Mouse (Mus musculus) hindbrain, embryonic 13.5 days (tissue): ENCODE measurements at regions not wholly inside any gene's neighbourhood (a gene's known extent, or its start where the extent isn't known, plus 50 kb on each side); places are given as distances from the start of the nearest gene placed in this dataset.

Source experiments
- ATAC-seq: fragments of 200-750 bp; cut with Nextera tagmentation; 2 replicates; pipeline ENCODE4 v1.8.0; 2017; ENCODE audit warnings: moderate TSS enrichment; ENCODE audit not compliant: low FRiP score
- H3K27ac ChIP-seq: fragments of 300-500 bp; sonication (generic); 2 replicates; pipeline ENCODE4 v1.5.1; 2015; ENCODE audit warnings: inconsistent platforms, mild to moderate bottlenecking, moderate library complexity
- H3K27me3 ChIP-seq: fragments of 300-500 bp; sonication (generic); 2 replicates; pipeline ENCODE4 v1.6.1; 2015; ENCODE audit warnings: mild to moderate bottlenecking, inconsistent platforms
- H3K36me3 ChIP-seq: fragments of 300-500 bp; sonication (generic); 2 replicates; pipeline ENCODE4 v1.6.1; 2015; ENCODE audit warnings: mild to moderate bottlenecking, inconsistent platforms
- H3K4me1 ChIP-seq: fragments of 300-500 bp; sonication (generic); replicated peaks from 2 replicates; pipeline ENCODE4 v1.6.1; 2015; ENCODE audit warnings: inconsistent platforms
- H3K4me2 ChIP-seq: fragments of 300-500 bp; sonication (generic); 2 replicates; pipeline ENCODE4 v1.6.1; 2015; ENCODE audit warnings: inconsistent platforms, mild to moderate bottlenecking, moderate library complexity
- H3K4me3 ChIP-seq: fragments of 300-500 bp; sonication (generic); 2 replicates; pipeline ENCODE4 v1.5.1; 2015; ENCODE audit warnings: mild to moderate bottlenecking, inconsistent platforms
- H3K9ac ChIP-seq: fragments of 300-500 bp; sonication (generic); 2 replicates; pipeline ENCODE4 v1.6.1; 2015; ENCODE audit warnings: mild to moderate bottlenecking, inconsistent platforms
- H3K9me3 ChIP-seq: fragments of 300-500 bp; sonication (generic); 2 replicates; pipeline ENCODE4 v1.6.1; 2016; ENCODE audit warnings: inconsistent platforms
- WGBS: fragments of 180-500 bp; shearing (Covaris S2); methylation state at CpG from one replicate; pipeline ENCODE4 v1.1.7; 2015; 5-methylcytosine and 5-hydroxymethylcytosine counted together

DNA sequence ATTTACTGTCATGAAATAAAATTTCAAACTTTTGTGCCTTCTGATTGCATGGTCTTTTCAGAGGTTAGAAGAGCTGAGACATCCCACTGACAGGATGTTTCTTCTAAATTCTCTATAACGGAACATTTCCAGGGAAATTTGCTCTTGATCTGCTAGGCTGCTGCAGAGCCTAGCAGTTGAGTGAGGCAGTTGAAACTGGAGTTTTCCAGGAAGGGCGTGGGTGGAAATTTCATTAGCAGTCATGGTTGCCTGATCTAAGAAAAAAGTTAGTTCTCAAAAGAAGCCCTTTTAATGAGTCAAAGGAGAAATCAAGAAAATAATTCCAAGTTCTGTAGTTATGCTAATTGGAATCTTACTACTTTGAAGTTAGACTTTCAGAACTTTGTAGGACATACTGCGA is 455.7 kb upstream of the Syt1 start:
- H3K4me1 ChIP-seq: no peaks in the 10 kb centered on the region
- no peak for ATAC-seq
- no peaks in the 10 kb centered on the region for H3K27me3 ChIP-seq
- no peak overlapping the region for H3K9ac ChIP-seq
- H3K27ac ChIP-seq: no peak overlapping the region
- no peaks in the 10 kb centered on the region for H3K36me3 ChIP-seq
- H3K4me3 ChIP-seq: no peak overlapping the region
- 89% methylated on average over 3 of the region's 3 CpGs for WGBS
- H3K9me3 ChIP-seq: no peaks in the 10 kb centered on the region
- no peak overlapping the region for H3K4me2 ChIP-seq

DNA sequence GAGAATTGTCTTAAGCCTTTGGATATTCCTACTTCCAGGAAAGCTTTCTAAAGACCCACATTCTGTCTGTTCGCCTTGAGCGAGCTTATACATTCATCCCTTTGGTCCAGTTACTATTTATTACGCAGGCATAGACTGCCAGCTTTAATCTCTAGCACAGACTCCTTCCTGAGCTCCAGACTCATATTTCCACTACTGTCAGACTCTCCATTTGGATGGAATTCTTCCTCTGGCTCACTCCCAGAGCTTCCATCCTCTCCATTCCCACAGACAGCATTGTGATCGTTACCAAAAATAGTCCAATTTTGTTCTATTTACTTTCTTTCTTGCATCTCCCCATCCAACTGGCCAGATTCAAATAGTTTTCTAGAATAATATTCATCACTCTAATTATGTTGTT is 420.3 kb upstream of the Syt1 start:
- Histone ChIP-seq H3K4me1 (no peaks in the 10 kb centered on the region), H3K9me3 (no peaks in the 10 kb centered on the region), H3K9ac (no peak overlapping the region), H3K27me3 (no peaks in the 10 kb centered on the region), H3K4me2 (no peak overlapping the region), H3K27ac (no peak overlapping the region), H3K4me3 (no peak overlapping the region), H3K36me3 (no peaks in the 10 kb centered on the region)
- WGBS: 91% methylated on average over 4 of the region's 4 CpGs
- ATAC-seq: no peak

DNA sequence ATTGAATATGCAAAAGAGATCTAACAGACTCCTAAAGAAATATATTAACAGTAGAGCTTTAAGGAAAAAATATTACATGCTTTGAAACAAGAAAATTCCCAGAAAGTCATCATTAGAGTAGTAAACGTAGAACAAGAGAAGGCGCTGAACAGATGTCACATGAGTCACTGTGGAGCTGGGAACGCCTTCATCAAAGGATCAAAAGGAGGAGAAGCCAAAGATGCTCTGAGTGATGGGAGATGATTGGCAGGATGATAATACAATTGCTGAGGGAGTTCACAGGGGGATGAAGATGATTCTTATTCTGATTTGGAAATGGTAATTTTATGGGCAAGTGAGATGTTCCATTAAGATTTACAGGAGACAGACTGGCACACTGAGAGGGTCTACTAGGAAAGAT is 417.1 kb upstream of the Syt1 start:
- Histone ChIP-seq H3K9ac (no peak overlapping the region), H3K27me3 (no peaks in the 10 kb centered on the region), H3K9me3 (no peaks in the 10 kb centered on the region), H3K36me3 (no peaks in the 10 kb centered on the region), H3K4me2 (no peak overlapping the region), H3K4me1 (no peaks in the 10 kb centered on the region), H3K27ac (no peak overlapping the region), H3K4me3 (no peak overlapping the region)
- no peak for ATAC-seq
- 78% methylated on average over 3 of the region's 3 CpGs for WGBS

DNA sequence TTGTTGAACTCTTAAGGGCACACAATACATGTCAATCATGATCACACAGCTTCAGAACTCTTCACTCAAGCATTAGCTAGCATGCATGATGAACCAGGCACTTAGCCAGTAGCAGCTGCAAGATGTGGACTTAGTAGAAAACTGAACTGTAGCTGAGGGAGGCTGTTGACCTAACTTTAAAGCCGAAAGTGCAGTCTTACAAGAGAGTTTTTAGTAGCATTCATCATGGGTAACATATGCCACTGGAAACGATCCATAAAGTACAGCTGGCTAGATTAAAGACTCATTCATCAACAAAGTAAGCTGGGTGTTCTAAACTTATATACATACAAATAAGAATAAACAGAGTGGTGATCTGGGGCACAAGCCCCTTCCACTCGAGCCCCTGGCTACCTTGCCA is 396.2 kb upstream of the Syt1 start:
- no peak overlapping the region for H3K27ac ChIP-seq
- no peaks in the 10 kb centered on the region for H3K36me3 ChIP-seq
- H3K27me3 ChIP-seq: no peaks in the 10 kb centered on the region
- no peak overlapping the region for H3K9ac ChIP-seq
- no peaks in the 10 kb centered on the region for H3K9me3 ChIP-seq
- WGBS: 82% methylated on average over 3 of the region's 3 CpGs
- no peaks in the 10 kb centered on the region for H3K4me1 ChIP-seq
- ATAC-seq: no peak
- H3K4me3 ChIP-seq: no peak overlapping the region
- H3K4me2 ChIP-seq: no peak overlapping the region

DNA sequence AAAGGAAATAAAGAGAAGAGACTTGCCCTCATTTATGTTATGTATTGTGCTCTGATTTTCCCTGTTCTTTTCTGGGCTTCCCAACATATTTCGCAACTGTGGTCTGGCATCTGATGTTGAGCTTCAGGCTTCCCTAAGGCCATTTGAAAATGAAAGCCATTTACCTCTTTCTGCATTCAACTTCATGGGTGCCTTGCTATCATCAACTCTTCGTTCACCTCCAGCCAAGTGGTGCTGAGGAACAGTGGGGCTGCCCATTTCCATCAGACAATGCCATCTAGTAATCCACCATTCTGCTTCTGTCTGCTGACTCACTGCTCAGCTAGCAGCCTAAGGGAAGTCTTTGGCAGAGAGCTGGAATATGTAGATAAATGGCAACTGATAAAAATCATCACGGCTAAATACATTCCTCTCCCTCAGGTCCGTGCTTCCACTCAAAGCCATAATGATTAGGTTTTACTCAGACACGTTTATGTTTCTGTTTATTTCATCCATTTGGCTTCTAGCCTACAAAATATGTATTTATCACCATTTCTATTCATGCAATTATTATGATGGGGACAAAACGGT is 394.4 kb upstream of the Syt1 start:
- Histone ChIP-seq H3K4me2 (no peak overlapping the region), H3K9me3 (no peaks in the 10 kb centered on the region), H3K9ac (no peak overlapping the region), H3K27me3 (no peaks in the 10 kb centered on the region), H3K4me3 (no peak overlapping the region), H3K36me3 (no peaks in the 10 kb centered on the region), H3K27ac (no peak overlapping the region), H3K4me1 (no peaks in the 10 kb centered on the region)
- WGBS: 82% methylated on average over 6 of the region's 6 CpGs
- ATAC-seq: no peak

DNA sequence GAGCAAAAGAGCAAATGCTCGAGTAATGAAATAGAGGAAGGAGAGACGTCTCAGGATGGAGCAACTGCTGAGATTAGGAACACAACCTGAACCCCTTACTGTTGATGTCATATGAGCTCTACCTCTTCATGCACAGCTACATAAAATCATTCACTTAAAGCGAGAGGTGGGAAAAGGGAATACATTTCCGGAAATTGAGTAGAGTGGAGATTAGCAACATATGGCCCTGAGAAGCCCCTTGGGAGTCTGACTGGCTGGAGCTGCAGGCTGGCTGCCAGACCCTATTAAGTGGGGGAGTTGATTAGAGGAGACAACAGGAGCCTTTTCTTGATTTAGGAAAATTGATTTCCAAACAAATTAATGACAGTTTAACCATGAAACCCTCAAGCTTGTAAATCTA is 373.0 kb upstream of the Syt1 start:
- Histone ChIP-seq H3K9me3 (no peaks in the 10 kb centered on the region), H3K27me3 (no peaks in the 10 kb centered on the region), H3K4me3 (no peak overlapping the region), H3K4me2 (no peak overlapping the region), H3K36me3 (no peaks in the 10 kb centered on the region), H3K9ac (no peak overlapping the region), H3K4me1 (peaks cover 3% of the 10 kb centered on the region; the same call in 1 of the 2 replicates), H3K27ac (no peak overlapping the region)
- 61% methylated on average over 4 of the region's 4 CpGs for WGBS
- ATAC-seq: peak; percentile 73; the same call in 1 of the 2 replicates

DNA sequence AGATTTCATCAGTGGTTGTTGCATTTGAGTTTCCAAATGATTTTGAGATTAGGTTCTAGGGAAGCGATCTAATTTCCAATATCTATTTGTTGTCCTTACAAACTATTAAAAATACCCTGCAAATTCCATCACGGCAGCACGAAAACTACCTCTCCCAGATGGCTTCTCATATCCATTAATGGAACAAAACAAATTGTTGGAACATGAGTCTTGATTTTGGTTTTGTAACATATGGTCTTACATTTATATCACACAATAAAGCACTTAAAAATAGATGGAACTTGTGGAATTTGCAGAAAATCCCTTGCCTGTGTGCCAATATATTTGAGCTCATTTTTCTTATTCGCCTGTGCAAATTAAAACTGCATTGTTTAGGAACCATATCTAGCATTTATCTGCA is 368.1 kb upstream of the Syt1 start:
- WGBS: 92% methylated on average over 4 of the region's 4 CpGs
- no peaks in the 10 kb centered on the region for H3K36me3 ChIP-seq
- no peak overlapping the region for H3K27ac ChIP-seq
- no peak for ATAC-seq
- H3K9me3 ChIP-seq: no peaks in the 10 kb centered on the region
- H3K9ac ChIP-seq: no peak overlapping the region
- no peaks in the 10 kb centered on the region for H3K27me3 ChIP-seq
- peaks cover 3% of the 10 kb centered on the region; the same call in 1 of the 2 replicates for H3K4me1 ChIP-seq
- H3K4me2 ChIP-seq: no peak overlapping the region
- H3K4me3 ChIP-seq: no peak overlapping the region

DNA sequence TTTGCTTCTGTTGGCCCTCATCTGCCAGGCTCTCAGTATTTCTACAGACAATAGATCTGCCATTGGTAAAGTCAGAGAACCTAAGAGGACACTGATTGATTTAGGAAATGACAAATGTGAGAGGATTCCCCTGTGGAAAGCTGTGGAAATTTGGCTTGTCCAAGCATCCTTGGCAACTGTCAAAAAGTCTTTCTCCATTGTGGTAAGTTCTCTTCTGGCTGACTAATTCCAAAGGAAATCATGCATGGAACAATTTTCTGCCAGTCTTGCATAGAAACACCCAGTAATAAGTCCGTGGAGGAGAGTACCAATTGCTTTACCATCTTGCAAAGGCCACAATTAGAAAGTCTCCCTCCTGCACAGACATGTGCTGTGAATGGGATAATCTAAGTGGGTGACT is 349.4 kb upstream of the Syt1 start:
- WGBS: 13% methylated on average over 1 of the region's 1 CpGs
- Histone ChIP-seq H3K27ac (no peak overlapping the region), H3K4me2 (no peak overlapping the region), H3K27me3 (no peaks in the 10 kb centered on the region), H3K4me1 (no peaks in the 10 kb centered on the region; the same call in 1 of the 2 replicates), H3K9me3 (no peaks in the 10 kb centered on the region), H3K4me3 (no peak overlapping the region), H3K9ac (no peak overlapping the region), H3K36me3 (no peaks in the 10 kb centered on the region)
- ATAC-seq: peak; percentile 52; the same call in 1 of the 2 replicates

DNA sequence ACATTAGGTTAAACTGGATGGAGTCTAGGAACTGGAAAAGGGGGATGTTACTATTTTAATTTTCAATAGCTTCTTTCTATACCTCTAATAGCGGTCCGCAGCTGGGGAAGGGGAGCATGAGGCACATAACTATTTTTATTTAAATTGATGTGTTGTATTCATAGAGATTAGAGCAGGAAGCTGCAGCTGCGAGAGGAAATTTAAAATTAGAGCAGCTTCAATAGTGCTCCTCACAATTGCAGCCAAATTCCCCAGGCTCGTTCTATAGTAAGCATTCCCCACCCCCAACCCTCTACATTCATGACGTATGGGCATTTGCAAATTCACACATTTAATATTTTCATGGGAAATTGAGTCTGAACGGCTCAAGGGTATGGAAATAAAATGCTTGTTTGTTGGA is 348.0 kb upstream of the Syt1 start:
- H3K36me3 ChIP-seq: no peaks in the 10 kb centered on the region
- no peak overlapping the region for H3K27ac ChIP-seq

DNA sequence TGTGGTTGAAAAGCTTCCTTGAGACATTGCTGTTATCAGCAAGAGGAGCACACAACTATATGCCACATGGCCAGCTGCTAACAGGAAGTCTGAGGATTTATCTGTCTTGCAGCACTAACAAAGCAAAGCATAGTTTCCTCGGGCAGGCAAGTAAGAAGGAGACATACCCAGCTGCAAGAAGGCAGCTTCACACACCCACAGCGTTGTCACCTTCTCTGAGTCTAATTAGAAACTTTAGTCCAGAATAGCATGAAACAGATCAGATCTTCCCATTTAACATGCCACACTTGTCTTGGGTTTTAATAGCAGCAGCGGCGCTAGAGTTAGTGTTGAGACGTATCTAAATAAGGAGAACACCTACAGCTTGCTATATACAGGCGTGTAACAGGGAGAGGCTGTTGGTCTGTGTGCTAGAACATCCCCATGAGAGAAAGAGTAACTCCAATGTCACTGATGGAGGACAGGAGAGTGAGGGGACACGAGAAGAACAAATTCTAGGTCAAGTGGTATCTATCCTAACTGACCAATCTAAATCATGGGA is 322.1 kb upstream of the Syt1 start:
- H3K36me3 ChIP-seq: no peaks in the 10 kb centered on the region
- no peak overlapping the region for H3K4me3 ChIP-seq
- no peak for ATAC-seq
- H3K27ac ChIP-seq: no peak overlapping the region
- H3K4me1 ChIP-seq: no peaks in the 10 kb centered on the region
- H3K4me2 ChIP-seq: no peak overlapping the region
- H3K9me3 ChIP-seq: no peaks in the 10 kb centered on the region
- no peaks in the 10 kb centered on the region for H3K27me3 ChIP-seq
- 92% methylated on average over 7 of the region's 7 CpGs for WGBS
- H3K9ac ChIP-seq: no peak overlapping the region

More for the DNA sequence above, 348.0 kb upstream of the Syt1 start:
- Histone ChIP-seq H3K4me3 (no peak overlapping the region), H3K4me1 (no peaks in the 10 kb centered on the region; the same call in 1 of the 2 replicates), H3K4me2 (no peak overlapping the region), H3K27me3 (no peaks in the 10 kb centered on the region), H3K9ac (no peak overlapping the region), H3K9me3 (no peaks in the 10 kb centered on the region)
- ATAC-seq: no peak
- WGBS: 47% methylated on average over 6 of the region's 6 CpGs

DNA sequence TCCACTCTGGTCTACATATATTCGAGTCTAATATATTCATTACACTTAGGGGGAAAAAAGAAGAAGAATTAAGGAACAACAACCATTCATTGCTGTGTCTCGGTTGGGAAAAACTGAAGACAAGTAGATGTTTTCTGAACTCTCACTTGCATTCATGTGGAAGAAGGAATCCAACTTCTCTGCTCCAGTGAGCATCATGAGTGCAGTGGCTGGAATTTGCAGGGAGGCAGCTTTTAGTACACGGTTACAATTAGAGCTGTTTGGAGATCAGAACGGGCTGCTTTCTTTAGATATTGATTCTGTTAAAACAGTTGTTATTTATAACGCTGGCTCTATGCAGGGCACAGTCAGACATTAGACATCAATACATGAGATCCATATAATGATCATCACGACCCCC is 298.5 kb upstream of the Syt1 start:
- ATAC-seq: no peak
- Histone ChIP-seq H3K4me1 (no peaks in the 10 kb centered on the region), H3K9me3 (no peaks in the 10 kb centered on the region), H3K4me2 (no peak overlapping the region), H3K27ac (no peak overlapping the region), H3K4me3 (no peak overlapping the region), H3K9ac (no peak overlapping the region), H3K27me3 (no peaks in the 10 kb centered on the region), H3K36me3 (no peaks in the 10 kb centered on the region)
- 82% methylated on average over 6 of the region's 6 CpGs for WGBS

DNA sequence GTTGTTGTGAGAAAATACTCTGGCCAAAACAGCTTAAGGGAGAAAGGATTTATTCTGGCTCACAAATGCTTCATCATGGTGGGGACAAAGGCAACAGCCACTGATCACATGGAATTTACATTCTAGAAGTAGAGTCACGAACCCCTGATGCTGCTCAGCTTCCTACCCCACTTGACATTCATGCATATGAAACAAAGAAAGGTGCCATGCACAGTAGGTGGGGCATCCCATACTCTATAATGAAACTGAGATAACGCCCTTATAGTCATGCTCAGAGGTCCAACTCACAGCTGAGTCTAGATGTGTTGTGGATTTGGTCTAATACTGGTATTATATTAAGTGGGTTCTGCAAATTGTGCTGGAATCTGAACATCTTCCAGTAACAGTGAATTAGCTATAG is 289.4 kb upstream of the Syt1 start:
- H3K27me3 ChIP-seq: no peaks in the 10 kb centered on the region
- no peaks in the 10 kb centered on the region for H3K4me1 ChIP-seq
- H3K27ac ChIP-seq: no peak overlapping the region
- 76% methylated on average over 2 of the region's 2 CpGs for WGBS
- H3K4me2 ChIP-seq: no peak overlapping the region
- no peak overlapping the region for H3K9ac ChIP-seq
- H3K9me3 ChIP-seq: no peaks in the 10 kb centered on the region
- no peaks in the 10 kb centered on the region for H3K36me3 ChIP-seq
- no peak for ATAC-seq
- no peak overlapping the region for H3K4me3 ChIP-seq

DNA sequence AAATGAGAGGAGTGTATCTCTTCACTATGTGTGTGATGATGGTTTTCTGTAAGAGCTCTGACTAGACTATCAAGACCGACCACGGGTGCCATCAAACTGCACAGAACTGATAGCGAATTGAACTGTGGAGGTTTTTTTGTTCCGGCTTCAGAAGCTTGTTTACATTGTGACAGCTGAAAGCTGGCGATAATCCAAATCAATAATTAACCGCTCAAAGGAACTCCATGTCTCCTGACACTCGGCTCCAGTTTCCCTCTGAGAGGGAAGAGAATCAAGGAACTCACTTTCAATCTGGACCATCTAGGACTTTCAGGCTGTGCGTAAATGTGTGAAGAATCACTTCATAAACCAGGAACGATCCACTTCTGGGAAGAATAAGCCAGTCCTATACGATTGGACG is 289.0 kb upstream of the Syt1 start:
- no peaks in the 10 kb centered on the region for H3K36me3 ChIP-seq
- no peak overlapping the region for H3K9ac ChIP-seq
- no peak for ATAC-seq
- H3K9me3 ChIP-seq: no peaks in the 10 kb centered on the region
- WGBS: 60% methylated on average over 11 of the region's 11 CpGs
- H3K4me3 ChIP-seq: no peak overlapping the region
- H3K4me1 ChIP-seq: no peaks in the 10 kb centered on the region
- no peak overlapping the region for H3K4me2 ChIP-seq
- H3K27ac ChIP-seq: no peak overlapping the region
- H3K27me3 ChIP-seq: no peaks in the 10 kb centered on the region
